Mouse (Mus musculus) lung, postnatal 0 days (tissue): ENCODE data around the gene Rara.

Experiments used
- CTCF ChIP-seq: IDR thresholded peaks from 2 replicates; pipeline ENCODE4 v1.5.1; 2016; ENCODE audit warnings: antibody characterized with exemption, mild to moderate bottlenecking
- EP300 ChIP-seq: IDR thresholded peaks from 2 replicates; pipeline ENCODE4 v1.6.1; 2016; ENCODE audit warnings: antibody characterized with exemption, mild to moderate bottlenecking, control low read depth

DNA sequence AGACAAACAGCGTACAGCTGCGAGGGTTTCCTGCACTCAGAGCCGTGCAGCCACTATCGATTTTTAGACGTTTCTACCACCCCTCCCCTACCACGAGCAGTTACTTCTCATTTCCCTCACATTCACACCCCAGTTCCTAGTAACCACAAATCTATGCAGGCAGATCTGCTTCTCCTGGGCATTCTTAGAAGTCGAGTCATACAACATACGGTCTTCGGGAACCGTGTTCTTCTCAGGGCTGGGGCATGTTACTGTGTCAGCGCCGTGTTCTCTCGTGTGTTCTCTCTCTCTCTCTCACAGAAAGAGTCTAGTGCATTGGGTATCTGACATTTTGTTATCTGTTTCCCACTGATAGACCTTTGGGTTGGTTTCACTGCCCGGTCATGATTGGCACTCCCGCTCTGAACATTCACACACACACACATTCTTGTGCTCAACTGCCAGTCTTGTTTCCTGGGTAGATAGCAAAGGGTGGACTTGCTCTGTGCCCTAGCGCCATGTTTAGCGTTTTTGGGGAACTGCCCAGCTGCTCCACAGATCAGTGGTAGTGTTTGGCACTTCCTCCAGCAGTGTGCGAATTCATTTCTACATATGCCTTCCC is 20.5 kb downstream of the Rara start:
- no peak for TF ChIP-seq EP300
- TF ChIP-seq CTCF, result no peak
